Mouse (Mus musculus): Measurements from ENCODE around the gene Prap1.

DNA sequence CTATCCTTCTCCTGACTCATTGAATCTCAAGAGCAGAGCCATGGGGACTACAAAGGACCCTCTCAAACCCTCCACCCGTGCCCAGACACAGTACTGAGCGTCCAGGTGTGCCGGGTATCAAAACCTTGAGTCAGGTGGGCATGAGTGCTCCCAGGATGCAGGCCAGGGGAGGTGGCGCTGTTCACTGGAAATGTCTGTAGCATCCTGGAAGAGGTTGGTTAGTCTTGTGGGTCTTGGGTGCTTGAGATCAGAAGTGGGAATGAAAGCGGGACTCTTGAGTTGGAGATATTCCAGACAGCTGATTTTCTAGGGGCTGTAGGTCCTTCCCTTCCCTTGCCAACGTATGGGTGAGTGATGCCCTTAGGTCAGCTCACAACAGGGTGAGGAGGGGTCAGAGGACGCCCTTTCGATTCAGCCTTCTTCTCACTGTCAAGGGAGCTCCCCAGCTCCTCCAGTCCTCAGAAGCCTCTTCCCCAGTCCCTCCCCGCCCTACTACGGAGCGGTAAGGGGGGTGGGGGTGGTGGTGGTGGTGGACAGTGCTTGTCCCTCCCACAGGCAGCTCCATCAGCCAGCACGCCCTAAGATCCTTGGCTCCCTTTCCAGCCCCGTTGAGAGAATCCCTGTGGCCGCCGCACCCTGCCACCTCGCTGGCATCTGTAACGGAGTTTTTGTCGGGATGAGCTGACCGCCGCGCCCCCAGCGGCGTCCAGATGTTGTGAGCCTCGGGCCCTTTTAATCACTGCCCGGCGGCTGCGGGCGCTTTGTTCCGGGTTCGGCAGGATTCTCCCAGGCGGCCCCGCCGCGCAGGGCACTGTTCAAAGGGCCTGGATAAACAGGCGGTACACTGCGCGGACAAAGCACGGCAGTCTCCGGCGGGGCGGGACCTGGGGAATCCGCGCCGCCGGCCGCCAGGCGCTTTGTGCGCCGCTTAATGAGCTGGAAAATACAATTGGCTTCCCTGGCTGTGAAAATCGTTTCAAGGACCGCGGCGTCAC is 35.5 kb upstream of the Prap1 start:
- TF ChIP-seq CTCF (IDR thresholded peaks at IDR 0.05; ENCODE audit: low read depth): no peak
- TF ChIP-seq EP300 (IDR thresholded peaks at IDR 0.05; ENCODE audit: low read depth): no peak
